Mouse (Mus musculus) activated CD4-positive, CD25-positive, alpha-beta regulatory T cell, adult 9 weeks (primary cell): ENCODE data around the gene Atp7b. TPM values are rescaled to one million over a fixed set of nuclear protein-coding genes. Genes with fewer than 3 reads are reported as not detected.

Experiments
- polyA plus RNA-seq: library from polyadenylated mRNA; unstranded; fragments of 100-300 nt; shearing (Covaris generic); gene quantifications from one replicate; pipeline ENCODE4 v1.2.1, GENCODE M21; 2017

Atp7b gene
- 0.10 TPM for polyA plus RNA-seq

DNA sequence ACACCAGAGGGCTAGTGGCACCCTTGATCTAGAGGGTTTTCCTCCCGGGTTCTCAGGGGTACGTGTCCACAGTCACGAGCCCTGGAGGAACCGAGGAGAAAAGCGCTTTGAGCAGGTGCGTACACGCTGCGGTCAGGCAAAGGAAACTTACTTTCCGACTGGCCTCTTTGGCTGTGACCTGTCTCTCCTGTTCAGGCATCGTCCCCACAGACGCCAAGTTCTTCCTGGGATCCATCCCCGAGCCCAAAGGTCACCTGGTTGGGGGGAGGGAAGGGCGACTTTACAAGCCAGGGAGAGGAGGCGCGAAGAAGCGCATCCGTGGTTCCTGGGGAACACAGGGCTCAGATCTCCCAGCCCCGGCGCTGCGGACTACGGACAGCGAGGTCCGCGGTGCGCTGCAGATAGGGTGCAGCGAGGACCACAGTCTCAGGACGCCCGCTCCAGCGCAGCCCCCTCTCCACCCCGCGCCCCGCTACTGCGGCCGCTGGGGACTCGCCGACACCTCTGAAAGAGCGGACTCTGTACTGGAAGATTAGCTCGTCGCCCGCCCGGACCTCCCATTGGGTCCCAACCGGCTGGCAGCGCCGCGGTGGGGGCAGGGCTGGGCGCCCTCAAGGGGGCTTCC lies at the start of gene Atp7b:
Gene Atp7b, minus strand, starts transcription at position 485 of the 625 bp plus-strand sequence.

DNA sequence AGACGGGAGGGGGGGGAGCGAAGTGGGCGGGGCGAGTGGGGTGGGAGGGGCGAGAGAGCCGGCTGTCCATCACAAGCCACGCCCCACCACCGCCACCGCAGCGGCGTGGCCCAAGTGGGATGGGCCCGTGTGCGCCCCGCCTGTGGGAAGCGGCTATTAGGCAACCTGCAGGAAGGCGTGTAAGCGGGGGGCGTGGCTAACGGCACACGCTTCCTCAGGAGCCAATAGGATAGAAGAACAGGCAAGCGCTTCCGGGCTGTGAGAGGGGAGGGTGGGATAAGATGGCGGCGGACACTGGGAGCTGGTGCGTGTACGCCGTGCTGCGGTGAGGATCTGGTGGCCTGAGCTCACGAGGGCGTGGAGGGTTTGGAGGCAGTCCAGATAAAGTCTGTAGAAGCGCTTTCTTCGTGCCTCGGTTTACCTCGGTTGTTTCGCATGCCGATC lies 363 bp upstream of the Atp7b start, which contains the start of gene Alg11:
Gene Alg11, plus strand, starts transcription at position 276 of the 444 bp plus-strand sequence.

DNA sequence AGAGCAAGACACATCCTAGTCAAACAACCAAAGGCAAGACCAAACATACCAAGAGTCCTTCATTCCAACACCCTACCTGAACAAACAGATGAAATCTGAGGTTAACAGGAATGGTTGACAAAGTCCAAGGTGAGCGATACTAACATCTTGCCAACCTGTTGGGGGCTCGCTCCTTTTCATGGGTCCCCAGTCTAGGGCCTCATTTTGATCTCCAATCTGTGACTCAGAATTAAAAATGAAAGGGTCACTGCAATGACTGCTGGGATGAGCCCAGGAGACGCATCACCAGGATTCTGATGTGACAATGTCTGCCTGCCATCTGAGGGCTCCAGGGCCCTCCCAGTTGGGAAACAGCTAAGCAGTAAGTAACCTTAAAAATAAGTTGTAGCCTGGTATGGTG lies 90.6 kb downstream of the Atp7b start, which contains the start of gene Ccdc70:
Gene Ccdc70, plus strand, starts transcription at position 301 of the 400 bp plus-strand sequence.

GRCm38 (mm10) chr8:21958414-21958813 lies 101.7 kb downstream of the Atp7b start, which contains the start of gene Fam90a1a:
Gene Fam90a1a (plus strand): TSS chr8:21958714.

GRCm38 (mm10) chr8:21946462-21946861 lies 113.6 kb downstream of the Atp7b start, which contains the start of gene Defb13:
Gene Defb13 (plus strand): TSS chr8:21946762.

Other genes starting within 250 kb of the Atp7b start
- gene Defb50, start 236.8 kb downstream of the Atp7b start, polyA plus RNA-seq, result not detected
- not detected for gene Defb2, start 220.4 kb downstream of the Atp7b start, polyA plus RNA-seq
- not detected for gene Defb10, start 201.4 kb downstream of the Atp7b start, polyA plus RNA-seq
- gene Defb9, start 174.9 kb downstream of the Atp7b start, polyA plus RNA-seq, result not detected
- not detected for gene Defb11, start 153.9 kb downstream of the Atp7b start, polyA plus RNA-seq
- not detected for gene Defb15, start 127.6 kb downstream of the Atp7b start, polyA plus RNA-seq
- not detected for gene Defb35, start 122.0 kb downstream of the Atp7b start, polyA plus RNA-seq
- not detected for gene Defb13, start 113.5 kb downstream of the Atp7b start, polyA plus RNA-seq
- not detected for gene Fam90a1a, start 101.6 kb downstream of the Atp7b start, polyA plus RNA-seq
- gene Ccdc70, start 90.5 kb downstream of the Atp7b start, polyA plus RNA-seq, result not detected
- 9.6 TPM for gene Alg11, start 416 bp upstream of the Atp7b start, polyA plus RNA-seq
- not detected for gene Nek5, start 64.7 kb upstream of the Atp7b start, polyA plus RNA-seq
- 10.5 TPM for gene Nek3, start 106.1 kb upstream of the Atp7b start, polyA plus RNA-seq
- 4.4 TPM for gene Ckap2, start 125.5 kb upstream of the Atp7b start, polyA plus RNA-seq
- gene Vps36, start 132.5 kb upstream of the Atp7b start, polyA plus RNA-seq, result 45.3 TPM
- 0.16 TPM for gene Thsd1, start 167.0 kb upstream of the Atp7b start, polyA plus RNA-seq
- gene Tpte, start 223.1 kb upstream of the Atp7b start, polyA plus RNA-seq, result not detected